Mouse (Mus musculus) gastrocnemius, postnatal 36 days (tissue): ENCODE data around the gene Mustn1. TPM values are rescaled to one million over a fixed set of nuclear protein-coding genes. Genes with fewer than 3 reads are reported as not detected.

ENCODE experiments used
- DNase-seq, 2 experiments: peaks; one replicate each; pipeline ENCODE4 v3.0.0; 2022
- intact Hi-C: fragments of 180-260 bp; cut with DNase I; formaldehyde crosslinking; loops from one replicate; pipeline ENCODE4 v1.15.1; 2025
- long read RNA-seq, 2 experiments: library from polyadenylated mRNA; stranded (forward); transcript quantifications; one replicate each; pipeline ENCODE4 v2.0.0; 2021
- total RNA-seq, 2 experiments: library from RNA; stranded (reverse); gene quantifications; 2 replicates each; pipeline ENCODE4 v1.2.3; 2021

Gene Mustn1
- total RNA-seq, result 10 to 100 TPM; 56.6 to 62.5 TPM
- long read RNA-seq, experiment 1, transcript Mustn1-201 (3 exons, 1,236 nt), result major isoform, 68 of 98 reads
- long read RNA-seq, experiment 1, partial matches to known transcripts, result 27 of 98 reads
- long read RNA-seq, experiment 1, other reads (novel, unspliced or antisense), result 3 of 98 reads
- long read RNA-seq, experiment 2, transcript Mustn1-201 (3 exons, 1,236 nt), result major isoform, 45 of 68 reads
- long read RNA-seq, experiment 2, partial matches to known transcripts, result 18 of 68 reads
- long read RNA-seq, experiment 2, other reads (novel, unspliced or antisense), result 5 of 68 reads

- peak; percentile 57 to 65 for DNase-seq
- intact Hi-C loops, result no loop called here
These were observed at the start of gene Mustn1 for GRCm38 (mm10) chr14:30878958-30879571. TSS of gene Mustn1 (plus strand) at chr14:30879200.

- DNase-seq, result no peak
- intact Hi-C loops, result no loop called here
These were observed 41.5 kb upstream of the Mustn1 start for GRCm38 (mm10) chr14:30837416-30837996.

GRCm38 (mm10) chr14:30843701-30844100 lies 35.3 kb upstream of the Mustn1 start:
- intact Hi-C loops, result no loop called here
- no peak for DNase-seq

- intact Hi-C loops, result no loop called here
- DNase-seq, result no peak
These were observed 28.5 kb upstream of the Mustn1 start for GRCm38 (mm10) chr14:30850504-30850903.

- intact Hi-C loops, result no loop called here
- DNase-seq, result no peak
These were observed 26.7 kb upstream of the Mustn1 start for GRCm38 (mm10) chr14:30852325-30852724.

GRCm38 (mm10) chr14:30855316-30855715 lies 23.7 kb upstream of the Mustn1 start:
- DNase-seq, result peak in 1 of 2 experiments; percentile 75
- intact Hi-C loops, result no loop called here

- intact Hi-C loops, result no loop called here
- DNase-seq, result no peak
These were observed 22.0 kb upstream of the Mustn1 start for GRCm38 (mm10) chr14:30856885-30857507.

- no peak for DNase-seq
- intact Hi-C loops, result no loop called here
These were observed 21.0 kb upstream of the Mustn1 start for GRCm38 (mm10) chr14:30857990-30858389.

GRCm38 (mm10) chr14:30861421-30862125 lies 17.4 kb upstream of the Mustn1 start:
- no peak for DNase-seq
- intact Hi-C loops, result no loop called here

- intact Hi-C loops, result no loop called here
- DNase-seq, result no peak
These were observed 16.6 kb upstream of the Mustn1 start for GRCm38 (mm10) chr14:30862368-30862767.

- no peak for DNase-seq
- intact Hi-C loops, result loop anchor here (5.0 kb wide), 1 partner anchor 148 kb away; no protein-coding TSS in a partner anchor
These were observed 13.7 kb upstream of the Mustn1 start for GRCm38 (mm10) chr14:30865311-30865710.

GRCm38 (mm10) chr14:30867042-30867441 lies 12.0 kb upstream of the Mustn1 start:
- intact Hi-C loops, result loop anchor here (2.0 to 5.0 kb wide), 3 partner anchors 14 to 172 kb away; no protein-coding TSS in a partner anchor
- peak; percentile 63 to 81 for DNase-seq

GRCm38 (mm10) chr14:30868826-30869225 lies 10.2 kb upstream of the Mustn1 start:
- intact Hi-C loops, result loop anchor here (5.0 kb wide), 1 partner anchor 152 kb away; no protein-coding TSS in a partner anchor
- DNase-seq, result no peak

GRCm38 (mm10) chr14:30869391-30869801 lies 9.6 kb upstream of the Mustn1 start:
- DNase-seq, result peak; percentile 45 to 58
- intact Hi-C loops, result loop anchor here (5.0 kb wide), 1 partner anchor 152 kb away; no protein-coding TSS in a partner anchor

GRCm38 (mm10) chr14:30870206-30871147 lies 8.5 kb upstream of the Mustn1 start:
- intact Hi-C loops, result no loop called here
- DNase-seq, result peak in 1 of 2 experiments; percentile 31

- intact Hi-C loops, result no loop called here
- DNase-seq, result no peak
These were observed 4.8 kb upstream of the Mustn1 start for GRCm38 (mm10) chr14:30874095-30874700.

GRCm38 (mm10) chr14:30875130-30875865 lies 3.7 kb upstream of the Mustn1 start:
- intact Hi-C loops, result no loop called here
- DNase-seq, result no peak

- DNase-seq, result no peak
- intact Hi-C loops, result no loop called here
These were observed 3.0 kb upstream of the Mustn1 start for GRCm38 (mm10) chr14:30875955-30876354.
